Mouse (Mus musculus) MEL (cell line): Measurements from ENCODE around the gene Inpp5e. TPM values are rescaled to one million over a fixed set of nuclear protein-coding genes. Genes with fewer than 3 reads are reported as not detected.
A peak's percentile ranks its signal among the peaks of the same experiment; 100 is the strongest.

Experiments
- DNase-seq: peaks from one replicate; pipeline ENCODE4 v3.0.0; 2011; ENCODE audit warnings: low read depth, low spot score
- H3K27ac ChIP-seq: 2 replicates; pipeline ENCODE4 v1.5.1; 2012; ENCODE audit warnings: low read depth, mild to moderate bottlenecking, control low read depth, low read length, moderate library complexity; ENCODE audit not compliant: control insufficient read depth
- H3K27me3 ChIP-seq, 2 experiments: fragments of 150-350 bp in 1 of 2; sonication (generic) in 1 of 2; 2 replicates each; pipeline ENCODE4 v1.6.1; 2012; ENCODE audit warnings: low read length in 2 of 2, mild to moderate bottlenecking in 2 of 2, improper control_type of control experiment in 1 of 2, moderate library complexity in 1 of 2; ENCODE audit not compliant: insufficient read depth in 2 of 2, control insufficient read depth in 1 of 2
- H3K36me3 ChIP-seq, 2 experiments: 2 replicates each; pipeline ENCODE4 v1.6.1; 2012 to 2014; ENCODE audit warnings: low read length in 2 of 2, improper control_type of control experiment in 1 of 2, inconsistent platforms in 1 of 2, mild to moderate bottlenecking in 1 of 2; ENCODE audit not compliant: insufficient read depth in 2 of 2, control insufficient read depth in 1 of 2
- H3K4me1 ChIP-seq, 2 experiments: fragments of 150-350 bp in 1 of 2; sonication (generic) in 1 of 2; 2 replicates each; pipeline ENCODE4 v1.6.1; 2012; ENCODE audit warnings: low read length in 2 of 2, improper control_type of control experiment in 1 of 2, mild to moderate bottlenecking in 1 of 2; ENCODE audit not compliant: insufficient read depth in 2 of 2, control insufficient read depth in 1 of 2
- H3K4me3 ChIP-seq, 2 experiments: fragments of 150-350 bp in 1 of 2; sonication (generic) in 1 of 2; 2 replicates each; pipeline ENCODE4 v1.5.1; 2012; ENCODE audit warnings: low read depth in 2 of 2, low read length in 2 of 2, mild to moderate bottlenecking in 2 of 2, moderate library complexity in 2 of 2, control low read depth in 1 of 2, improper control_type of control experiment in 1 of 2; ENCODE audit not compliant: control insufficient read depth in 1 of 2, insufficient read depth in 1 of 2
- H3K79me2 ChIP-seq: 2 replicates; pipeline ENCODE4 v1.6.1; 2012; ENCODE audit warnings: mild to moderate bottlenecking, low read length, moderate library complexity; ENCODE audit not compliant: control insufficient read depth, poor library complexity, insufficient read depth
- H3K9ac ChIP-seq: 2 replicates; pipeline ENCODE4 v1.6.1; 2012; ENCODE audit warnings: low read depth, mild to moderate bottlenecking, control low read depth, low read length, moderate library complexity; ENCODE audit not compliant: control insufficient read depth, poor library complexity, severe bottlenecking
- H3K9me3 ChIP-seq: fragments of 150-350 bp; sonication (generic); replicated peaks from 2 replicates; pipeline ENCODE4 v1.6.1; 2012; ENCODE audit warnings: mild to moderate bottlenecking, low read length, improper control_type of control experiment, moderate library complexity; ENCODE audit not compliant: insufficient read depth
- BHLHE40 ChIP-seq: IDR thresholded peaks from 2 replicates; pipeline ENCODE4 v1.6.1; 2012; ENCODE audit warnings: low read depth, mild to moderate bottlenecking, inconsistent platforms, low read length, improper control_type of control experiment, borderline replicate concordance
- CHD1 ChIP-seq: IDR thresholded peaks from 2 replicates; pipeline ENCODE4 v1.6.1; 2012; ENCODE audit warnings: low read depth, mild to moderate bottlenecking, inconsistent platforms, low read length, improper control_type of control experiment
- CHD2 ChIP-seq: IDR thresholded peaks from 2 replicates; pipeline ENCODE4 v1.6.1; 2011; ENCODE audit warnings: low read length, improper control_type of control experiment
- CTCF ChIP-seq, 3 experiments: IDR thresholded peaks in 2 of 3; conservative IDR thresholded peaks in 1 of 3; 2 replicates each; pipeline ENCODE4 v1.5.1; 2011 to 2012; ENCODE audit warnings: low read length in 3 of 3, low read depth in 2 of 3, mild to moderate bottlenecking in 2 of 3, improper control_type of control experiment in 1 of 3, inconsistent platforms in 1 of 3, mixed read lengths in 1 of 3, moderate library complexity in 1 of 3; ENCODE audit not compliant: control insufficient read depth in 1 of 3, insufficient read depth in 1 of 3, poor library complexity in 1 of 3, severe bottlenecking in 1 of 3
- E2F4 ChIP-seq: IDR thresholded peaks from 2 replicates; pipeline ENCODE4 v1.6.1; 2011; ENCODE audit warnings: low read depth, low read length, improper control_type of control experiment, borderline replicate concordance
- EP300 ChIP-seq, 2 experiments: IDR thresholded peaks; 2 replicates each; pipeline ENCODE4 v1.6.1; 2011; ENCODE audit warnings: improper control_type of control experiment in 2 of 2, low read length in 2 of 2, low read depth in 1 of 2, mild to moderate bottlenecking in 1 of 2
- ETS1 ChIP-seq: IDR thresholded peaks from 2 replicates; pipeline ENCODE4 v1.6.1; 2012; ENCODE audit warnings: low read depth, mild to moderate bottlenecking, inconsistent platforms, low read length, improper control_type of control experiment, moderate library complexity
- GABPA ChIP-seq: IDR thresholded peaks from 2 replicates; pipeline ENCODE4 v1.6.1; 2012; ENCODE audit warnings: low read depth, mild to moderate bottlenecking, inconsistent platforms, low read length, improper control_type of control experiment, moderate library complexity
- GATA1 ChIP-seq: IDR thresholded peaks from 2 replicates; pipeline ENCODE4 v1.6.1; 2011; ENCODE audit warnings: low read depth, low read length, improper control_type of control experiment
- HCFC1 ChIP-seq: IDR thresholded peaks from 2 replicates; pipeline ENCODE4 v1.6.1; 2012; ENCODE audit warnings: low read depth, mild to moderate bottlenecking, inconsistent platforms, low read length, improper control_type of control experiment, moderate library complexity
- JUND ChIP-seq: IDR thresholded peaks from 2 replicates; pipeline ENCODE4 v1.6.1; 2011; ENCODE audit warnings: low read depth, mild to moderate bottlenecking, improper control_type of control experiment, low read length
- MAFK ChIP-seq: IDR thresholded peaks from 2 replicates; pipeline ENCODE4 v1.6.1; 2011; ENCODE audit warnings: low read depth, mild to moderate bottlenecking, low read length, improper control_type of control experiment, borderline replicate concordance
- MAX ChIP-seq: IDR thresholded peaks from 2 replicates; pipeline ENCODE4 v1.6.1; 2011; ENCODE audit warnings: low read length, improper control_type of control experiment
- MAZ ChIP-seq: IDR thresholded peaks from 2 replicates; pipeline ENCODE4 v1.6.1; 2012; ENCODE audit warnings: low read depth, mild to moderate bottlenecking, inconsistent platforms, low read length, improper control_type of control experiment
- MEF2A ChIP-seq: IDR thresholded peaks from 2 replicates; pipeline ENCODE4 v1.6.1; 2014; ENCODE audit warnings: low read depth, mild to moderate bottlenecking, inconsistent platforms, low read length, improper control_type of control experiment; ENCODE audit not compliant: poor library complexity, insufficient replicate concordance, severe bottlenecking; ENCODE audit errors: extremely low read depth
- MXI1 ChIP-seq: IDR thresholded peaks from 2 replicates; pipeline ENCODE4 v1.6.1; 2011; ENCODE audit warnings: mild to moderate bottlenecking, low read depth, low read length, improper control_type of control experiment
- MYB ChIP-seq: IDR thresholded peaks from 2 replicates; pipeline ENCODE4 v1.6.1; 2011; ENCODE audit warnings: mild to moderate bottlenecking, low read depth, low read length, improper control_type of control experiment
- MYC ChIP-seq: IDR thresholded peaks from 2 replicates; pipeline ENCODE4 v1.6.1; 2011; ENCODE audit warnings: low read depth, mild to moderate bottlenecking, low read length, improper control_type of control experiment, moderate library complexity
- NELFE ChIP-seq: IDR thresholded peaks from 2 replicates; pipeline ENCODE4 v1.6.1; 2011; ENCODE audit warnings: low read depth, low read length, improper control_type of control experiment
- NRF1 ChIP-seq: IDR thresholded peaks from 2 replicates; pipeline ENCODE4 v1.6.1; 2014; ENCODE audit warnings: low read depth, mild to moderate bottlenecking, inconsistent platforms, low read length, improper control_type of control experiment, moderate library complexity; ENCODE audit not compliant: poor library complexity, insufficient read depth, severe bottlenecking
- POLR2A ChIP-seq, 2 experiments: IDR thresholded peaks; 2 replicates each; pipeline ENCODE4 v1.6.1; 2011 to 2012; ENCODE audit warnings: low read length in 2 of 2, mild to moderate bottlenecking in 2 of 2, control low read depth in 1 of 2, improper control_type of control experiment in 1 of 2, low read depth in 1 of 2, moderate library complexity in 1 of 2; ENCODE audit not compliant: control insufficient read depth in 1 of 2, insufficient read depth in 1 of 2, poor library complexity in 1 of 2
- POLR2AphosphoS2 ChIP-seq: IDR thresholded peaks from 2 replicates; pipeline ENCODE4 v1.6.1; 2011; ENCODE audit warnings: low read length, improper control_type of control experiment
- POLR2AphosphoS5 ChIP-seq: IDR thresholded peaks from 2 replicates; pipeline ENCODE4 v1.6.1; 2012; ENCODE audit warnings: low read depth, borderline replicate concordance, mild to moderate bottlenecking, inconsistent platforms, low read length, moderate library complexity, mixed read lengths
- RAD21 ChIP-seq: IDR thresholded peaks from 2 replicates; pipeline ENCODE4 v1.6.1; 2011; ENCODE audit warnings: mild to moderate bottlenecking, low read depth, low read length, improper control_type of control experiment
- RCOR1 ChIP-seq: IDR thresholded peaks from 2 replicates; pipeline ENCODE4 v1.6.1; 2012; ENCODE audit warnings: low read depth, mild to moderate bottlenecking, inconsistent platforms, low read length, improper control_type of control experiment
- SIN3A ChIP-seq: IDR thresholded peaks from 2 replicates; pipeline ENCODE4 v1.6.1; 2012; ENCODE audit warnings: low read length, improper control_type of control experiment, inconsistent platforms
- TAL1 ChIP-seq: IDR thresholded peaks from 2 replicates; pipeline ENCODE4 v1.6.1; 2012; ENCODE audit warnings: mild to moderate bottlenecking, inconsistent platforms, low read length, moderate library complexity, mixed read lengths
- TBP ChIP-seq: IDR thresholded peaks from 2 replicates; pipeline ENCODE4 v1.8.0; 2011; ENCODE audit warnings: low read depth, low read length, improper control_type of control experiment
- TCF12 ChIP-seq: IDR thresholded peaks from 2 replicates; pipeline ENCODE4 v1.6.1; 2014; ENCODE audit warnings: low read depth, mild to moderate bottlenecking, inconsistent platforms, low read length, improper control_type of control experiment, moderate library complexity
- UBTF ChIP-seq: IDR thresholded peaks from 2 replicates; pipeline ENCODE4 v1.6.1; 2012; ENCODE audit warnings: low read depth, mild to moderate bottlenecking, inconsistent platforms, low read length, improper control_type of control experiment, moderate library complexity, borderline replicate concordance; ENCODE audit not compliant: insufficient read depth
- USF1 ChIP-seq: IDR thresholded peaks from 2 replicates; pipeline ENCODE4 v1.6.1; 2014; ENCODE audit warnings: low read depth, mild to moderate bottlenecking, inconsistent platforms, low read length, improper control_type of control experiment, moderate library complexity
- USF2 ChIP-seq, 2 experiments: IDR thresholded peaks; 2 replicates each; pipeline ENCODE4 v1.6.1; 2011 to 2012; ENCODE audit warnings: improper control_type of control experiment in 2 of 2, low read length in 2 of 2, borderline replicate concordance in 1 of 2, inconsistent platforms in 1 of 2, low read depth in 1 of 2, mild to moderate bottlenecking in 1 of 2; ENCODE audit not compliant: insufficient read depth in 1 of 2
- ZC3H11A ChIP-seq: IDR thresholded peaks from 2 replicates; pipeline ENCODE4 v1.6.1; 2012; ENCODE audit warnings: low read depth, mild to moderate bottlenecking, inconsistent platforms, low read length, improper control_type of control experiment
- ZKSCAN1 ChIP-seq: IDR thresholded peaks from 2 replicates; pipeline ENCODE4 v1.6.1; 2012; ENCODE audit warnings: low read depth, mild to moderate bottlenecking, inconsistent platforms, low read length, improper control_type of control experiment, moderate library complexity
- ZMIZ1 ChIP-seq: IDR thresholded peaks from 2 replicates; pipeline ENCODE4 v1.6.1; 2012; ENCODE audit warnings: low read depth, mild to moderate bottlenecking, inconsistent platforms, low read length, improper control_type of control experiment, moderate library complexity
- ZNF384 ChIP-seq: IDR thresholded peaks from 2 replicates; pipeline ENCODE4 v1.6.1; 2012; ENCODE audit warnings: low read depth, mild to moderate bottlenecking, inconsistent platforms, low read length, improper control_type of control experiment
- polyA plus RNA-seq, 2 experiments: library from polyadenylated mRNA; stranded (reverse) in 1 of 2; unstranded in 1 of 2; fragments of >175 nt in 1 of 2; fragments of >200 nt in 1 of 2; gene quantifications; 2 replicates each; pipeline versions ENCODE4 v1.2.1 to v1.2.4; 2012; ENCODE audit warnings: low replicate concordance in 2 of 2, low read depth in 1 of 2; ENCODE audit not compliant: insufficient read length in 2 of 2, insufficient read depth in 1 of 2, missing spikeins in 1 of 2
- total RNA-seq: library from RNA; depleted of rRNA; stranded (reverse); fragments of 300-350 nt; gene quantifications from 2 replicates; pipeline ENCODE4 v1.2.3, GENCODE M21; 2012

Gene Inpp5e
- total and polyA plus RNA-seq, 3 experiments, result 11.2 to 17.5 TPM; not detected in 1

GRCm38 (mm10) chr2:26380131-26380771, 28.8 kb downstream of the Inpp5e start, which contains the start of gene Snapc4:
TSS of gene Snapc4 (minus strand) at chr2:26380653.
- Histone ChIP-seq H3K4me1 (peaks cover 0 to 3% of the 10 kb centered on the region in 2 experiments; a peak in 2 of 4 replicates), H3K27me3 (no peaks in the 10 kb centered on the region), H3K79me2 (peaks cover 17% of the 10 kb centered on the region), H3K9ac (peak within 1 kb of the TSS; percentile 80), H3K9me3 (no peaks in the 10 kb centered on the region), H3K36me3 (peaks cover 2 to 5% of the 10 kb centered on the region in 2 experiments; a peak in 3 of 4 replicates), H3K4me3 (peak within 1 kb of the TSS; percentile 72 to 94), H3K27ac (peak within 1 kb of the TSS; percentile 42; the same call in 1 of the 2 replicates)
- DNase-seq, result peak; percentile 93
- TF ChIP-seq ZNF384, result no peak
- TF ChIP-seq BHLHE40, result peak; percentile 66
- TF ChIP-seq MXI1, result peak; percentile 97
- TF ChIP-seq SIN3A, result peak; percentile 96
- TF ChIP-seq CHD2, result no peak
- peak; percentile 84; the same call in 1 of the 2 replicates for TF ChIP-seq MYC
- peak; percentile 88 for TF ChIP-seq HCFC1
- TF ChIP-seq GABPA, result no peak
- TF ChIP-seq USF2 (IDR thresholded peaks at IDR 0.05; ENCODE audit: borderline replicate concordance in 1 of 2, insufficient read depth in 1 of 2, low read depth in 1 of 2, low read length in 2 of 2), result no peak
- TF ChIP-seq MEF2A, result no peak
- no peak for TF ChIP-seq MYB
- peak; percentile 58; the same call in 1 of the 2 replicates for TF ChIP-seq TCF12
- TF ChIP-seq MAZ, result peak; percentile 72; the same call in 1 of the 2 replicates
- TF ChIP-seq TBP, result 0 out of 2 replicates have a peak, but pooled peaks have one; percentile 11
- peak; percentile 37; the same call in 1 of the 2 replicates for TF ChIP-seq ETS1
- peak; percentile 84 for TF ChIP-seq MAX
- TF ChIP-seq USF1, result no peak
- no peak for TF ChIP-seq MAFK
- no peak for TF ChIP-seq JUND
- TF ChIP-seq E2F4, result no peak
- no peak for TF ChIP-seq RAD21
- peak; percentile 63; the same call in 1 of the 2 replicates for TF ChIP-seq POLR2AphosphoS2
- TF ChIP-seq NELFE, result peak; percentile 83
- TF ChIP-seq UBTF, result no peak
- TF ChIP-seq ZMIZ1, result 0 out of 2 replicates have a peak, but pooled peaks have one; percentile 34
- peak; percentile 61 to 88; a peak in 3 of 4 replicates for TF ChIP-seq POLR2A (IDR thresholded peaks at IDR 0.05; ENCODE audit: control insufficient read depth in 1 of 2, insufficient read depth in 1 of 2, low read depth in 1 of 2, low read length in 2 of 2, poor library complexity in 1 of 2)
- no peak for TF ChIP-seq CHD1
- TF ChIP-seq ZKSCAN1, result no peak
- TF ChIP-seq EP300 (IDR thresholded peaks at IDR 0.05; ENCODE audit: low read depth in 1 of 2, low read length in 2 of 2), result no peak
- no peak for TF ChIP-seq TAL1
- TF ChIP-seq POLR2AphosphoS5, result no peak
- TF ChIP-seq NRF1, result peak; percentile 42; the same call in 1 of the 2 replicates
- TF ChIP-seq CTCF (IDR thresholded peaks at IDR 0.05 in 2 of 3, conservative IDR thresholded peaks at IDR 0.05 in 1 of 3; ENCODE audit: control insufficient read depth in 1 of 3, insufficient read depth in 1 of 3, low read depth in 2 of 3, low read length in 3 of 3, poor library complexity in 1 of 3, severe bottlenecking in 1 of 3), result no peak
- TF ChIP-seq GATA1, result no peak
- TF ChIP-seq ZC3H11A, result no peak
- 0 out of 2 replicates have a peak, but pooled peaks have one; percentile 20 for TF ChIP-seq RCOR1
